Mouse (Mus musculus) liver, embryonic 14.5 days (tissue): Measurements from ENCODE around the gene Trank1.

ENCODE experiments used
- CTCF ChIP-seq: IDR thresholded peaks from 2 replicates; pipeline ENCODE4 v1.5.1; 2016; ENCODE audit warnings: antibody characterized with exemption, low read depth, control low read depth
- EP300 ChIP-seq: IDR thresholded peaks from 2 replicates; pipeline ENCODE4 v1.6.1; 2016; ENCODE audit warnings: antibody characterized with exemption, low read depth

DNA sequence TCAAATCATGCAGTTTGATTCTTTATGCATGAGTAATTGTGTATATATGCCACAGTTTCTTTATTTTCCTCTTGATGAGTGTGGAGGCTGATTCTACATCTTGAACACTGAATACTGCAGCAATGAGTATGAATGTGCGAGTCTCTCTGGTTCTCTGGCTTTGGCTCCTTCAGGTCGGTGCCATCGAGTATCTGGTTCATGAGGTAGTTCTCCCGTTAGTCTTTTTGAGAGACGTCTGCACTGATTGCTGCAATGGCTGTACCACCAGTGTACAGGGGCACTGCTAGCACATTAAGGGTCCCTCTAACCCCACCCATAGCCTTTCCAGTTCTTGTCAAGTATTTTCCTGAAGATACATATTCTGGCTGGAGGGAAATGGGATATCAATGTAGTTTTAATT, 2.3 kb downstream of the Trank1 start:
- no peak for TF ChIP-seq CTCF
- TF ChIP-seq EP300: no peak
